Mouse (Mus musculus): ENCODE measurements at regions not wholly inside any gene's neighbourhood (a gene's known extent, or its start where the extent isn't known, plus 50 kb on each side); places are given as distances from the start of the nearest gene placed in this dataset.
A peak's percentile ranks its signal among the peaks of the same experiment; 100 is the strongest.

DNA sequence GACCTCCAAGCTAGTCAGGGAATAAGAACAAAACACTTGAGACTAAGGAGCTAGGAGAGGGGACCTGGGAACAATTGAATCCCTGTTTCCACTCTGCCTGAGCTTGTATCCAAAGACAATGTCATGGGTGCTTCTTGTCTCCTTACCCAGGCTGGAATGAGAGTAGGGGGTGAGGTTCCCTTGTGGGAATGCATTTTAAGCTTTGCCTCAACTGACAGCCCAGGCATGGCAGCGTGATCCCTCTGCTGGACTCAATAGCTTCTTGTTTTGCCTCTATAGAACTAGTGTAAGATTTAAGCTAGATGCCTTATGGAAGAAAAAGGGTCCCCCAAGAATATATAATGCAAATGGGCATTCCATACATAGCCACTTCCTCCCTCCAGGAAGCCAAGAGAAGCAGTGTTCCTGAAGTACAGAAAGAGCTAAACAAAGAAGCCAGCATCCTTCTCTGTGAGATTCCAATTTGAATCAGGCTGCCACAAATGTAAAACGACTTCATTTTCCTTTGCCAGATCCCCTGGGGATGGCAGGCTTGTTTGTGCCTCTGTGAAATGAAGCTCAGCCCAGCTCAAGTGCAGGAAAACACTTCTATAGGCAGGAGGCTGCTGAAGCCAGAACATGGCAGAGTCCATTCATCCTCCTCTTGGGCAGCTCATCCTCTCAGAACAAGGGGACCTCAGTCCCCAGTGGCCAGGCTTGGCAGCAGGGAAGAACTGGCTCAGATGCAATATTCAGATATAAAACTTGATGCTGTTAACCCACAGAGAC is 339.3 kb upstream of the Trib2 start:
- intact Hi-C loops (cut with DNase I): loop anchor here (5.0 to 10.0 kb wide), 2 partner anchors 66 to 141 kb away; no protein-coding TSS in a partner anchor
- no peak for DNase-seq (ENCODE audit: low spot score)

DNA sequence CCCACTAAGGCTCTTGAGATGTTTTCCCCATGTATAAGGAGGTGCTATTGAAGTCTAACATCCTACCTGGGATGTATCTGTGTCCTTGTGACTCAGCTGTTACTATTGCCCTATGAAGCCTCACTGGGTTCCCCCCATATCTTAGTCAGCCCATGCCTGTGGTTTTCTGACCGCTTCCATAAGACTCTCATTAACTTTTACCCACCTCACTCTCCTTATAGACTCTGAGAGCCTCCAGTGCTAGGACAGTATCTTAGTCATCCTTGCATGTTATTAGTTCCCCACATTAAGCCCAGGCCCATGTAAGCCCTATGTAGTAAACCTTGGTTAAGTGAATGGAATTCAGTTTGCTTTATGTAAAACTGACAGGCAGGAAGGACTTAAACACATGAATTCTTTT is 337.5 kb upstream of the Trib2 start:
- DNase-seq (ENCODE audit: low spot score): no peak
- intact Hi-C loops (cut with DNase I): loop anchor here (10.0 kb wide), 1 partner anchor 139 kb away; no protein-coding TSS in a partner anchor

GRCm38 (mm10) chr12:16152108-16152507 is 335.4 kb upstream of the Trib2 start:
- DNase-seq (ENCODE audit: low spot score): no peak
- intact Hi-C loops (cut with DNase I): loop anchor here (10.0 kb wide), 1 partner anchor 137 kb away; no protein-coding TSS in a partner anchor

GRCm38 (mm10) chr12:16151170-16151702 is 334.5 kb upstream of the Trib2 start:
- intact Hi-C loops (cut with DNase I): loop anchor here (10.0 kb wide), 1 partner anchor 136 kb away; no protein-coding TSS in a partner anchor
- DNase-seq (ENCODE audit: low spot score): no peak

GRCm38 (mm10) chr12:16146919-16147318 is 330.2 kb upstream of the Trib2 start:
- intact Hi-C loops (cut with DNase I): loop anchor here (10.0 kb wide), 1 partner anchor 442 kb away; no protein-coding TSS in a partner anchor
- no peak for DNase-seq (ENCODE audit: low spot score)

GRCm38 (mm10) chr12:16145621-16146020 is 328.9 kb upstream of the Trib2 start:
- peak; percentile 31 for DNase-seq (ENCODE audit: low spot score)
- intact Hi-C loops (cut with DNase I): loop anchor here (10.0 kb wide), 1 partner anchor 441 kb away; no protein-coding TSS in a partner anchor

DNA sequence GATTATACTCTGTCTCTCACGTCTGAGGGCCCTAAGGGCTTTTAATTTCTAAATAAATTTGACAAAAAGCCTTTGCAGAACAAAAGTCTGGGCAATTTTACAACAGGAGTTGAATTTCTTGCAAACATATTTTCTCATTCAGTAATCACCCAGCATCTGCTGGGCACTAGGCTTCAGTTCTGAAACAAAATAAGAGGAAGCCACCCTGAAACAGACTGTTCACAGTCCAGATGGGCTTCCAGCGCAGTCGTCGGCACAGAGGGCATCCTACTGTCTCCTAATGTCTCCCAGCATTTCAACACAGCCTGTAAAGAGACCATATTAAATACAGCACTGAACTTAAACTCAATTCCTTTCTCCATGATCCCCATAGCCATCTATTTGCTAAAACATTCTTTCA is 324.5 kb upstream of the Trib2 start:
- DNase-seq (ENCODE audit: low spot score): no peak
- intact Hi-C loops (cut with DNase I): loop anchor here (10.0 kb wide), 1 partner anchor 436 kb away; no protein-coding TSS in a partner anchor

DNA sequence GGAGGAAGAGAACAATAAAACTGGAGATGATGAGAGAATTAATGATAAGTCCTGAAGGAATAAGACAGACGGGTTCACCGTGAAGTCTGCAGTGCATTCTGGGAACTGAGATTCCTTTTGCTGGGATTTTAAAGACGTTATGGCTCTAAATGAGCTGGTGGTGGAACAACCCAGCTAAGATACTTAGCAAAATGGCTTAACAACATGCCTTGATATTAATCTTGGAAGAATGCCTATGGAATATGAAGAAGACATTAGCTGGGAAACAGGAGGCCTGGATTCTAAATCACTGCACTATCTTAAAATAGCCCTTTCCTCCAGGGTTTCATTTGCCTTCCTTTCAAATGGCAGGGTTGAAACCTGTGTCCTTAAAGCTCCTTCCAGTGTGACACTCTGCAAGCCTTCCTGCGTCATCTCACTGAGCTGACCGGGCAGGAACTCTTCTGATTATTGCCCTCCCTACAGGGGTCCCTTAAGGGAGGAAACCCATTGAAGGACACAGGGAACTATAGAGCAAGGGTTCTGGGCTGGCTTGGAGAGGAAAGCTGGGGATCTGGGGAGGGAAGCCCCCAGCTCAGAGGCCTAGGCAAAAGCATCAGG is 323.9 kb upstream of the Trib2 start:
- no peak for DNase-seq (ENCODE audit: low spot score)
- intact Hi-C loops (cut with DNase I): loop anchor here (10.0 kb wide), 1 partner anchor 436 kb away; no protein-coding TSS in a partner anchor

DNA sequence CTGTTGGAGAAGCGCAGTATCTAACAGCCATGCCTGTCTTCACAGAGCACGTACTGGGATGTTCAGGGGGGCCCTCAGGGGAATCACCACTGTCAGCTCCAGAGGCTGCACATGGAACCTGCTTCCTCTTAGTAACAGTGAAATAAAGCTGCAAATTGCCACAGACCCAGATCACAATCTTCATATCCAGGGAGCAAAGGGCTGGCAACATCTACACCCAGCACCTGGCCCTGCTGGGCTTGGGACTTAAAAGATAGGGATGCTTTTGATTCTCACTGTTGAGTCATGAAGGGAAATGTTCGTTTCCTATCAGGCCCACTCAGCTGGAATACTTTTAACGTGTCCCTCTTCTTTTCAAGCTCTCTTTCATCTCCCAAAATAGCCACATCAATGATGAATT is 322.4 kb upstream of the Trib2 start:
- intact Hi-C loops (cut with DNase I): no loop called here
- DNase-seq (ENCODE audit: low spot score): no peak

DNA sequence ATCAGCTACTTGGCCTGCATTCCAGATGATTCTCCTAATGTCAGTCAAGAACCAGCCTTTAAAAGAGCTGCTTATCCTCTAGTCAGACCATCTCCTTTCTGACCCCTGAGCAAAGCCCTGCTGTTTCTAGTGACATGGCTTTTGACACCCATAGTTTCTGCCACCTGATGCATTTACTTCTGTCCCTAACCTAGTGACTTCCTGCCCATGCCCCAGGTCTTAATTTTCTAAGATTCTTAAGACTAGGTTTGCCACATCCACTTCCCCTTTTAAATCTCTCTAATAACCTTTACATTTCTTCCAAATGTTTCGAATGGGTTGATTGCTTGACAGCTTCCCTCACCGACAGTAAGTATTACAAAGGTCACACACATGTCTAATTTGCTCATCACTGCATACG is 321.1 kb upstream of the Trib2 start:
- DNase-seq (ENCODE audit: low spot score): no peak
- intact Hi-C loops (cut with DNase I): no loop called here

DNA sequence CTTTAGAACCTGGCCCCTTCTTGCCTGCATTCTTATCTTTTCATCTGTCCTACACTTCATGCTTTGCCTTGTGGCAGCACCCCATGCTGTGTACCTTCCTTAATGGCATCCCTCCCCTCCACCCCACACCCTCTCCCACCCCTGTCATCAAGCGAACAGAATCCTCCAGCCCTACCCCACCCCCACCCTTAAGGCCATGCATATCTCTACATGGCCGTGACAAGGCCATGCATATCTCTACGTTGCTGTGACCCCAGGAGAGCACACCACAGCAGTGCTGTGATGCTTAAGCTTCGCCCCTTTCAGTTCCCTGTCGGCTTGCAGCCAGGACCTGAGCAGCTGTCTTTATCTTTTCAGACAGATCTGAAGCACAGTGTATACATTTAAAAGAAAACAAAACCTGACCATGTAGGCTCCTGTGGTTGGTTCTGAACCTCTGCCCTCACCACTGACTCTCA is 319.5 kb upstream of the Trib2 start:
- DNase-seq (ENCODE audit: low spot score): no peak
- intact Hi-C loops (cut with DNase I): no loop called here

- intact Hi-C loops (cut with DNase I): no loop called here
- DNase-seq (ENCODE audit: low spot score): no peak
Observed at GRCm38 (mm10) chr12:16135602-16136213, 319.0 kb upstream of the Trib2 start.

- no peak for DNase-seq (ENCODE audit: low spot score)
- intact Hi-C loops (cut with DNase I): loop anchor here (5.0 kb wide), 2 partner anchors 67 to 117 kb away; no protein-coding TSS in a partner anchor
Observed at GRCm38 (mm10) chr12:16134446-16134845, 317.7 kb upstream of the Trib2 start.

GRCm38 (mm10) chr12:16133253-16133652 is 316.5 kb upstream of the Trib2 start:
- no peak for DNase-seq (ENCODE audit: low spot score)
- intact Hi-C loops (cut with DNase I): loop anchor here (5.0 kb wide), 2 partner anchors 66 to 116 kb away; no protein-coding TSS in a partner anchor

DNA sequence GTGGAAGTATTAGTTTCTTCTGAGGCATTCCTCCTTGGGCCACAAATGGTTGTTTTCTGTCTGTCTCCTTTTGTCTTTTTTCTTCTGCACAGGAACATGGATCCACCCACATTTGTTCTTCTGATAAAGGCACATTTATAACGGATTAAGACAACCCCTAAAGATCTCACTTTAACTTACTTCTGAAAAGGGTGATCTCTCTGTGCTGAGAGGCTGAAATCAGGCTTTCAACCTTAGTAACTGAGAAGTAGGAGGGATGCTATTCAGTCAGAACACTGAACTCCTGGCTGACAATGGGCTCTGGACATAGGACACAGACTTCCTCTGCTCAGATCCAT is 315.0 kb upstream of the Trib2 start:
- intact Hi-C loops (cut with DNase I): loop anchor here (5.0 kb wide), 2 partner anchors 64 to 114 kb away; no protein-coding TSS in a partner anchor
- DNase-seq (ENCODE audit: low spot score): no peak

GRCm38 (mm10) chr12:16131028-16131739 is 314.5 kb upstream of the Trib2 start:
- no peak for DNase-seq (ENCODE audit: low spot score)
- intact Hi-C loops (cut with DNase I): loop anchor here (5.0 kb wide), 2 partner anchors 64 to 114 kb away; no protein-coding TSS in a partner anchor

GRCm38 (mm10) chr12:16130605-16131004 is 313.9 kb upstream of the Trib2 start:
- DNase-seq (ENCODE audit: low spot score): no peak
- intact Hi-C loops (cut with DNase I): loop anchor here (5.0 kb wide), 2 partner anchors 63 to 113 kb away; no protein-coding TSS in a partner anchor

DNA sequence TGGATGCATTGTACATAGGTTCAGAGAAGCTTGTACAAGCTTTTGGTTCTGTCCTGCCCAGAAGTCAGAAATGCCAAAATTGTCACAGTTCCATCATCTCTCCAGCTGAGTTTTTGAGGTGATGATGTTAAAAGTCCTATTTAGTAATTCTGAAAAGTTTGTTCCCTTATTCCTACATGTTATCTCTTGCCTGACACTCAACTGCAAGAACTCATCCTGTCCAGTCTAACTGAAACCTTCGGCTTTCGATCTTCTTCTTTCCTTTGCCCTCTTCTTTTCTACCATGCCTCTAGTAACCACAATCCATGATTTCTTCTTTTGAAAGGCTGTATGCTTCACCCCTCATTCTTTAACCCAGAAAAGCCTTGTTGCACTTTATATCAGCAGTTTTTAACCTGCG is 313.2 kb upstream of the Trib2 start:
- DNase-seq (ENCODE audit: low spot score): no peak
- intact Hi-C loops (cut with DNase I): loop anchor here (5.0 kb wide), 2 partner anchors 63 to 113 kb away; no protein-coding TSS in a partner anchor

GRCm38 (mm10) chr12:16129243-16129642 is 312.5 kb upstream of the Trib2 start:
- DNase-seq (ENCODE audit: low spot score): no peak
- intact Hi-C loops (cut with DNase I): no loop called here
